Mouse (Mus musculus) adrenal gland, postnatal 14 days (tissue): ENCODE measurements around the gene Prex1. TPM values are rescaled to one million over a fixed set of nuclear protein-coding genes. Genes with fewer than 3 reads are reported as not detected.
A peak's percentile ranks its signal among the peaks of the same experiment; 100 is the strongest.

Source experiments
- DNase-seq: peaks from one replicate; pipeline ENCODE4 v3.0.0; 2021; ENCODE audit warnings: mixed read lengths
- total RNA-seq: library from RNA; stranded (reverse); gene quantifications from 2 replicates; pipeline ENCODE4 v1.2.3, GENCODE M21; 2021

The Prex1 gene
- total RNA-seq, 1 experiment from 2014 or later: 13.6 TPM

DNA sequence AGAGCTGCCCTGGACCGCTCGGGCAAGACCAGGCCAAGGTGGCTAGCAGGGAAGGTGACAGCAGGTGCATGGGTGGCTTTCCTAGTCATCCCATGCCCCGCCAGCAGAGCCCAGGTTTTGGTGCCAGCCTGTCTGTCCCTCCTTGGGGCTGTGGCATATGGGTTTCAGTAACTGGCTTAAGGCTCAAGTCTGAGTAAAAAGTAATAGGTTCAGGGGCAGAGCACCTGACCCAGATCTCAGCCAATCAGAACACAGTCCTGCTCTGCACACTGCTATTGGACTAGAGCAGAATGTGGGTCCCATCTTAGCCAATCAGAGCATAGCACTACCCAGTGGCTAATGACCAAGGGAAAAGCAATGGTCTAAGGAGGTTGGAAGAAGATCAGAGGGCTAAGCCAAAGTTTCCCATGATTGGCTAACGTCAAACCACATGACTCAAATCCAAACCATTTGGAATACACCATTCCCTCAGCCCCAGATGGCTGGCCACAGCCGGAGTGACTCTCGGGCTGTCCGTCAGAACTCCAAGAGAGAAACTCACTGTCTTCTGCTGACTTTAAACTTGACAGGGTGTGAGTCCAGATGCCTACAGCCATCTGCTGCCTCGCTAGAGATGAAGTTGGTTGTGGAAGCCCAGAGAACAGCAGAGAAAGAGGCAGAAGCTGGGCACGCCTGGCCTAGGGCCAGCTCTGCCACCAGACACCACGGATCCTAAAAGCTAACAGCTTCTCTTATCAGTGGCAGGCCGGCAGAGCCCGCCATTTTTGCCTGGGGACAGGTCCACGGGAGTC is 80.9 kb downstream of the Prex1 start:
- DNase-seq: no peak

DNA sequence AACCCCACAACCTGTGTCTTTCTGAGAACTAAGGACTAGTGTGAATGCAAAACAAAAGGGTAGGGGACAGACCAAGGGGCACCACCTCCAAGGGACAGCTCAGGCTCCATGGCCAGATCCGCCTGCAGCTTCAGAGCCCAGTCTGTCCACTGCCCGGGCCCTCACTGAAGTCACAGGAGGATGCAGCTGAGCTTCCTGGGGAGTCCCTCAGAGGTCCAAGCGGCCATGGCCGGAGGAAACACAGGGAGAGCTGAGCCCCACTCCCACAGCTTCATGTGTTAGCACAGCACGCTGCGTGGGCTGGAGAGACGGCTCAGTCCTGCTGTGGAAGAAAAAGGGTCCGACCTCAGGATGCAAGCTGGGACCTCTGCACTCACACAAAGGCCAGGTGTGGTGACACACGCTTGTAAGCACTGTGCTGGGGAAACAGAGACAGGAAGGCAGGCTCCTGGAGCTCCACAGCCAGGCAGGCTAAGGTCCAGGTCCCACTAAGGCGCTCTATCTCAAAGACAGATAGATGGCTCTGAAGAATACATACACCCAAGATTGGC is 81.9 kb downstream of the Prex1 start:
- DNase-seq: no peak

DNA sequence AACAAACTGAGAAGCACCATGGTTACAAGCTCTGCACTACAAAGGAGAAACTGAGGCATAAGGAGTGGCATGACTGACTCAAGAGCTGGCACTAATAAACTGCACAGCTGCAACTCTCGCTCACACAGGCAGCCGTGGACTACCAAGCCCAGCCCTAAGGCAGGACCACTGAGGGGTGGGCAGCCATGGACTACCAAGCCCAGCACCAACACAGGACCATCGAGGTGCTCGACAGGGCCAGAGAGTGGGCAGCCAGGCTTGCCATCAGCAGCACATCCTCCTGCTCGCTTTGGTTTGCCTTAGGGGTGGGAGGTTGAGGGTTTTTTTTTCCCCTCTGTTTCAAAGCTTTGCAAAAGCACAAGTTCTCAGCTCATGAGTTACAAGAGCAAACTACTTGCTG is 82.4 kb downstream of the Prex1 start:
- DNase-seq: no peak

DNA sequence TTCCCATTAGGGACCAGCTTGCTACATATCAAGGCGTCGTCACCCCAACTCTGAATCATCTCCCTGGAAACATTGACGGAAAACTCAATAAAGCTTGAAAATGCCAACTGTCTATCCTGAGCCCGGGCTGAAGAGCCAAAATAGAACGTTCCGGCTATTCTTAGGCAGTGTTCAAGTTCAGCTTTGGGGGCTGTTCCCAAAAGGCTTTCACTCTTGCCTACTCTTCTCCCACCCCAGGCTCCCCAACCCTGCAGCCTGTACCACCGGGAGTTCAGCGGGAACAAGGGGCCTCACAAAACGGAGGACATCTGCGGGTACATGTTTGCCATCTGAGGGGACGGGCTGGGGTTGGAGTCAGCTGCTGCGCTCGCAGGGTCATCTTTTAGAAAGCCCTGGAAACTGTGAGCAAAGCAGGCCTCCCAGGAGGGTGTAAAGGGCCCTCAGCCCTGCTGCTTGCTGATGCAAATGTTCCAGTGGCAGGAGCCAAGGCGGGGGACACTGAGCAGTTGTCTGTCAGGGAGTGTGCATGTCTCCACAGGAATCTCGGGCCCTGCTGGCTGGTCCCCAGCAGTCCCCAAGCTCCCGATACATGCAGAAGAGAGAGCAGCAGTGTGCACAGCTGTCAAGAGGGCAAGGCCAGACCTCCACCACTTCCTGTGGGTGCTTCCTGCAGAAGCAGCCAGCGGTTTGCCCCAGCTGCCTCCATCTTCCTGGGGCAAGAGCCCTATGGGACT is 83.5 kb downstream of the Prex1 start:
- DNase-seq: peak; percentile 30

DNA sequence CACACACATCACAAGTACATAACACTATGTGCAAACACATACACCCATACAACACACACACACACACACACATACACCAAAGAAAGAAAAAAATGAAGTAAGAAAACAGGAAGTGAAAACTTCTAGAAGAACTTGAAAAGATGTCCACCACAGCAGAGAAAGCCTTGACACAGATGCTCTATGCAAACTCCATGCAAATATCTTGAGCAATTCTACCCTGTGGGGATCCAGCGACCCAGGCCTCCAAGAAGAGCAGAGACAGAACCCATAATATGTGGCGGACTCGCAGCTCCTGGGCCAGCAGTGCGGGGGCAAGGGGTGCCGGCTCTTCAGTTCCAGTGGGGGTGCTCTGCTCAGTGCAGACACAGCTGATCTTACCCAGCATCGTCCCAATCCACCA is 86.1 kb downstream of the Prex1 start:
- DNase-seq: no peak

DNA sequence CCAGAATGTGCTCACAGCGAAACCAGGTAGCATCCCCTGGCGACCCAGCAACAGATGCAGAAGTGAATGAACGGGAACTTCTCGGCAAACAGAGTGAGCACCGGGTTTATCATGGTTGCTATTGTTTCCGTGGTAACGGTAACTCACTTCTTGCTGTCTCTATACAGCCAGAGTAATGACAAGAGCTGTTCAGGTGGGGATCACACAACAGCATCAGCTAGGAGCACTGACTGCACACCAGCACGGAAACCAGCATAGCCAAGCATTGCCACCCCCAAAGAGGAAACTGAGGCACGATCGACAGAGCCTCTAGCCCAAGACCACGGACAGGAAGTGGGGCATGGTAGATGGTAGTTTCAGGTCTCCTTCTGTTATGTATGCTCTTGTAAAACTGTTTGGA is 88.4 kb downstream of the Prex1 start:
- DNase-seq: no peak

DNA sequence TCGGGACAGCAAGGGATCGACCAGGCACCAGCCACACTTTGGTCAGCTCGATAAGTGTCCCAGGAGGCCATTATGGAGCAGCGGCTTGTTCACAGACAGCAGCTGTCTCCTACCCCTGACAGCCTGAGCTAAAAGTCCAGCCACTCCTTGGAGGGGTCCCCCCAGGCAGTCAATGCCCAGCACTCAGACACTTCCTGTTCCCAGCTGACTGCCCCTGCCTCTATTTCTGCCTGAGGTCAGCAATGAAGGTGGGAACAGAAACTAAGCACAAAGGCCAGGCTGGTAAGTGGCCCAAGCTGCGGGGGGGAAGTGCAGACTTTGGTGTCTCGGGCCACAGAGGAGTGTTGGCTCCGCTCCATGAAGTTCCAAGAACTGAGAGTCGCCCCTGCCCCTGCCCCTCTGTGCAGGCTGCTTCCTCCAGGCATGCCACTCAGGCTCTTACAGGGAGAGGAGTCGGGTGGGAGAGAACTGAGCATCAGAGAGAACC is 90.5 kb downstream of the Prex1 start:
- DNase-seq: no peak

DNA sequence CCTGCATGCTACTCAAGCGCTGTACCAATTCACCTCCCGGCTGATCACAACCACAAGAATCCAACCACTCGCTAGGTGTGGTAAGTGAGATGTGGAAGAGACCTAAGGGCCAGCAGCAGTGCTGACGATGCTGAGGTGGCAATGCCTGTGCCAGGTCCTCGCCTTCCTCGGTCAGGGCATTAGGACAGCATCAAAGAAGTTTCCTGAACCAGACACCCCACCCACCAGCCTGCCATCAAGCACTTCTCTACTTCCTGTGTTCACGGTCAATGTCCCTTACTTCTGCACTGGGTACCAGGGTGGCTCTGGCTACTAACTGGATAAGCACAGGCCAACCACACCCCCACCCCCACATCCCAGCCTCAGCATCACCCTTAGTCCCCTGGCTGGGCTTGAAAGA is 91.0 kb downstream of the Prex1 start:
- DNase-seq: no peak

DNA sequence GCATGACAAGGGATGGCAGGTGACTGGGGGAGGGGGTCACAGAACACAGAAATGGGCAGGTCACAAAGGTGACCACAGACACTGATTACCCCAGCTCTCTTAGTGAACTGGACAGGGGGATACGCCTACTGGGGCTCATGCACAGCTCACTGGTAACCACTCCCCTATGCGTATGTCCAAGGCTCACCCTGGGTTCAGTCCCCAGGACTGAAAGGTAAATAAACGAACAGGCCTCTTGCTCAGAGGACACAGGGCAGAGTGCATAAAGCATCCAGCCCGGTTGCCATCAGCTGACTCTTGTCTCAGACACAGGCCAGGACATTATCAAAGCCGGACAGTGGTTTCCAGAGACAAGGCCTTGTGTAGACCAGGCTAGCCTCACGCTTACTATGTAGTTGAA is 91.6 kb downstream of the Prex1 start:
- no peak for DNase-seq

DNA sequence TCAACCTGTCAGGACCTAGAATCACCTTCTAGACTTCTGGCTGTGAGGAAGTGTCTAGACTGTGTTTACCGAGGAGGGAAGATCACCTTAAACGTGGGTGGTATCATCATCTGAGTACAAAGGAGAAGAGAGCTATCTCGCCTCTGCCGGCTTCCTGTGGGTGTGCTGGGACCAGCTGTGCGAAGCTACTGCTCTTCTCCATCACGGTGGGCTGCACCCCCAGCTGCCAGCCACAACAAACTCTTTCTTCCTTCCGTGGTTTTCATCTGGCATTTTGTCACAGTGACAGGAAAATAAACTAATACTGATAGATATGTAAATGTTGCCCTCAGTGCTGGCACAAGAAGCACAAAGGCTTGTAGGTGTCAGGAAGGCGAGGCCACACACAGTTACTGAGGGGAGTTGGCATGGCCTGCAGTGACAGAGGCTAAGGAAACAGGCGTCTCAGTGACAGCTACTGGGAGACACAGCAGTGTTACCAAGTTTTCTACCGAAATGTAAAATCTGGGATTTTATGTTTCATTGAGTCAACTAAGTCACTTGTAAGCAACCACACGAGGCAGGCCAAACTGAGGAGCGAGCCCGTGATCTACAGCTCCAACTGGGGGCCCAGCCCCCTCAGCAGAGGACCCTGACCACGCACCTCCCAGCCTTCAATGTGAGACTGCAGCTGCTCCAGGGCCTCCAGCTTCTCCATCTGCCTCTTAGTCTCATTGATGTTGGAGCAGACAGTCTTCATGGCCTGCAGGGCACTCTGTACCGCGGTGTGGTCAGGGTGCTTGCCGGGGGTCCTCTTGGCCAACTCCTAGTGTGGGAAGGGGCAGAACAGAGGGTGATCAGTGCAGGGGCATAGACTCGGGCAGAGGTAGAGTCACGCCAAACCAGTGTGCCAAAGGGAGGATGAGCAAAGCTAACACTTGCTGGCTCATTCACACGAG is 92.8 kb downstream of the Prex1 start:
- DNase-seq: no peak

DNA sequence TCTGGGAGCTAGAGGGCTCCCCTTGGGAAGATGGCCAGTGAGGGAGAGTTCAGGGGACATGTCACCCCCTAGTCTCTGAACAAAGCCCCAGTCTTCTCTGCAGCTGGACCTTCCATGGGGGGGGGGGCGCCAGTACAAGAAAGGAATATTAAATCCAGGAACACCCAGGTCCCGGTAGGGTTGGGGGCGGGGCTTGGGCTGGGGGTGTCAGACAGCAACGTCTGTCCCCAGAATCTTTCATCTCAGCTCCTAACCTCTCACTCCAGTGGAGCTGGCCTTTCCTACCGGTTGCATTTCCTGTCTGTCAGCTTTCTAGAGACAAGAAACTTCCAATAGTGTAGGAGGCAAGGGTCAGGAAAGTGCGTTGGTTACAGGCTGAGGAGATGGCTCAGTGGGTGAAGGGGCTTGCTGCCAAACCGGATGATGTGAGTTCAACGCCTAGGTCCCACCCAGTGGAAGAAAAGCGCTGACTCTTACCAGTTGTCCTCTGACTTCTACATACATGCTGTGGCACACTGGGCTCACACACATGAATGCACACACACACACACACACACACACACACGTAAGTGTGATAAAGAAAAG is 93.6 kb downstream of the Prex1 start:
- no peak for DNase-seq

DNA sequence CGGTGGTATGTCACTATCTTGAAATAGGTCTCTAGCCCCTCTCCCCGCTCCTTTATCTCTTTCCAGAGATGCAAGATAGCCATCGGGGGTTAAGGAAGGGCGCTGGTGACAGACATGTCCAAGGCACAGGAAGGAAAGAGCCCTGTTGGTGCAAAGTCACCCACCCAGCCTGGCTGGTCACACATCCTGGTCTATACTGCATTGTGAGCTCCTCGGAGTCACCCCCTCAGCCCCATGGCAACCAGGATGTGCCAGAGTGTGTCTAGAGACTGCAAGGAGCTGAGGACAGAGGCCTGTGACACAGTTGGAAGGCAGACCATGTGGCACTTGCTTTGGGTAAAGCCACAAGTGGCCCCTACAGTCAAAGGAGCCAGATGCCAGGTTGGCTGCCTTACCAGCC is 94.4 kb downstream of the Prex1 start:
- no peak for DNase-seq

DNA sequence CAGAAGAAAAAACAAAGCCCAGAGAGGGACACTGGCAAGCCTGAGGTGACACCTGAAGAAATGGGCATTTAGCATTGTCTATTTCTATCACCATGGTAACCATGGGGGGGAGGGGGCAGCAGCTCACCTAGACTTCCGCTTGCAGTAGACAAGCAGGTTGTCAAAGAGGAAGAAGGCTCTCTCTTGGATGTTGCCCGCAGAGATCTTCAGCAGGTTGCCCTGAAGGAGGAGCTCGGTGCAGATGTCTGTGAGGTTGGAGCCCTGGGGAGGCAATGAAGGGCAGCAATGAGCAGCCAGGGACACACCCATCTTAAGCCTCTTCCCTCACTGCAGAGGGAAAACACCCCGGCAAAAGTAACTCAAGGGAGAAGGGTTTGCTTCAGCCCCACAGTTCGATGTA is 95.9 kb downstream of the Prex1 start:
- no peak for DNase-seq

DNA sequence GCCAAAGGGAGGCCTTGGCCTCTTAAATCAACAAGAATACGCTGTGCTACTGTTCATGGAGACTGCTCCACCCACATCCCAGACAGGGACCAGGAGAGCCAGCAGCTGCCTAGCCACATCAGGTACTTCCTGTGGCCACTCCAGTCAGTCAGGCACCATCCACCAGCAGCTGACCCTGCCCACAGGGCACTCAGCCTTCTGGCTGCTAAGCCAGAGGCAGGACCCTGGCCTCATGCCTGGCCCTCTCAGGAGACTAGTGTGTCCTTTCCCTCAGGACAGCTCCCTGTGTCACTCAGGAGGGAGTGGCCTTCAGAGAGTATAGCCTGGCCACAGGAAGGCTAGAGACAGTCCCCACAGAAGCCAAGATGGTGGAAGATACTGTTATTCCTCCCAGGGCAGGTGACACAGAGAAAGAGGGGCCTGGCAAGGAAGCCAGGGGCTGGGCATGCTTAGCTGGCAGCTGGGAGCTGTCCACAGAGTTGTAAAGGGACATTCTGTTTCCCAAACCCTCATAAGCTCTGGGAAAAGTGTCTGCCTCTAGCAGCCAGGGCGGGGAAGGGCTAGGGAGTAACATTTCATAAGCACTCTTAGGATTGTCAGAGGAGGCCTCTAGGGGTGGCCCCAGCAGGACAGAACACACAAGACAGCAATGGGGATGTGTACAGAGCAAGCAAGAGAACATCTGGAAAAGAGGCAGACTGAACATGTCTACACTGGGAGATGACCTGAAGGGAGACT is 98.1 kb downstream of the Prex1 start:
- peak; percentile 73 for DNase-seq

DNA sequence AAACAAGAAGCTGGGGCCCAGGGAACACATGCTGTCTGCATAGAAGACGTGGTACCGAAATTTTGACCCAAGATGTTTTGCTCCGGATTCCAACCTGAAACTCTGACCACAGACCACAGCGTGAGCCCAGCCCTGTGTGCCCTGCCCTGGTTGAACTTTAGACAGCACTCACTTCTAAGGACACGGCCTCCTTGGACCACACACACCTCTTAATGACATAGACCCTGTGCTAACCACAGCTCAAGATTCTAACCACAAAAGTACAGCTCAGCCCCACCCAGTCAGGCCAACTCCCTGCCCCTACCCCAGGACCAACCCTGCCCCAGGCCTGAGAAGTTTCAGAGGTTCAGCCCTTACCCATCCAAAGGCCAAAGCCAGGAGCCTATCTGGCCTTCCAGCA is 103.4 kb downstream of the Prex1 start:
- DNase-seq: no peak

DNA sequence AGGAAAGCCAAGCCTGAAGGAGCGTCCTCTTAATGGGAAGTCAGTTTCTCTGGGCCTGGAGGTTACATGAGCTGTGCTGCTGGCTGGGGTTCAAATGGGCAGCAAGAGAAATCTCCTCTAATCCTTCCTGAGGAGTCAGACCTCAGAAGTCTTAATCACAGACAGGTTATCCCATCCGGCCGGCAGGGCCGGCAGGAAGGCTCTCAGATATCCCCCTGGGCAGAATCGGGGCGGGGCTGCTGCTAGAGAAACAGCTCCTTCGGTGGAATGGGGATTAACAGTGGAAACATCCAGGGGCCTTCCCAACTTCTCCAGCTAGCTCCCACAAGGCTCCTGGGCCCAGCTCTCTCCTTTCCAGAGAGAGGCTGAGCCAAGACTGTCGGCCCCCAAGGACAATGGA is 105.1 kb downstream of the Prex1 start:
- peak; percentile 52 for DNase-seq

DNA sequence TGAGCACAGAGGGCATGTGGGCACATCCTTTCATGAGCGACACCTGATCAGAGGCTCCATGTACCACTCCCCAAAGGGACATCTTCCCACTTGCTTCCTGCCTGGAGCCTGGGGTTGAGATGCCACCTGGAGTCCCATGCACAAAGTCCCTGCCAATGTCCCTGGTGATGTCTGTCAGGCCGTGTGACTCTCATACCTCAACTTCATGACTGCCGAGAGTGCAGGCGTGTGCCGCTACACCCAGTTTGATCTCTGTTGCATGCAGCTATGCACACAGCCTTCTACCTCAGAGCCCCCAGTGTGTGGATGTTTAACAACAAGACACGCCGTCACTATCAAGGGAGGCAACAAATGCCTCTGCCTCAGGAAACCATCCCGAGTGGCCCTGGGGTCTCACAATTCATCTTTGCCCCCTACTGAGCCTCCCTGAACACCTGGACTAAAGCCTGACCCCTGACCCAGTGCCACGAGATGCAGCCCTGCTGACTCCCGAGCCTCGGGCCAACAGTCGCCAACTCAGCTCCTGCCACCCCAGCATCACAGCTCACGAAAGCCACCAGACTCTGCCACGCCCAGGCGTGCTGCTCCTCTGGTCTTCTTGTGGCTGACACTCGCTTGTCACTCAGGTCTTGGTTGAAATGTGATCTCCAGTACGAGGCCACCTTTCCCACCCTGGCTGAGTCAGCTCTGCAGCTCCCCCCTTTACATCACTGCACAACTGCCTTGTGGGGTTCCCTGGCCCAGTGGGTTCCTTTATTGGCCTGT is 107.0 kb downstream of the Prex1 start:
- DNase-seq: no peak

DNA sequence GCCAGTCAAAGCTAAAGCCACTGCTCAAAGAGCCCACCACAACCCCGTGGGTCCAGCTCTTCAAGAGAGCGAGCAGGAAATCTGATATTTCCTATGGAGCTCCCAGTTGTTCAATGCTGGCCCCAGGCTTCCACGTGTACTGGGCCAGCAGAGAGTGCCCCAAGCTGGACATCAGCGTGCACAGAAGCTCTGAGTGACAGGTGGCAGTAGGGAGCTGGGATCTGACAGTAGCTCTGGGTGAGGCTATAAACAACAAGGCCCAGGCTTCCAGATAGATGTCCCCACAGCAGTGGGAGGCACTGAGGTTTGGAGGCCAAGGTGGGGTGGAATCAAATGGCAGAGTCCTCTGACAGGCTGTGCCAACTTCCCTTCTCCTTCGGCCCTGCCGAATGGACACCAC is 107.6 kb downstream of the Prex1 start:
- no peak for DNase-seq

DNA sequence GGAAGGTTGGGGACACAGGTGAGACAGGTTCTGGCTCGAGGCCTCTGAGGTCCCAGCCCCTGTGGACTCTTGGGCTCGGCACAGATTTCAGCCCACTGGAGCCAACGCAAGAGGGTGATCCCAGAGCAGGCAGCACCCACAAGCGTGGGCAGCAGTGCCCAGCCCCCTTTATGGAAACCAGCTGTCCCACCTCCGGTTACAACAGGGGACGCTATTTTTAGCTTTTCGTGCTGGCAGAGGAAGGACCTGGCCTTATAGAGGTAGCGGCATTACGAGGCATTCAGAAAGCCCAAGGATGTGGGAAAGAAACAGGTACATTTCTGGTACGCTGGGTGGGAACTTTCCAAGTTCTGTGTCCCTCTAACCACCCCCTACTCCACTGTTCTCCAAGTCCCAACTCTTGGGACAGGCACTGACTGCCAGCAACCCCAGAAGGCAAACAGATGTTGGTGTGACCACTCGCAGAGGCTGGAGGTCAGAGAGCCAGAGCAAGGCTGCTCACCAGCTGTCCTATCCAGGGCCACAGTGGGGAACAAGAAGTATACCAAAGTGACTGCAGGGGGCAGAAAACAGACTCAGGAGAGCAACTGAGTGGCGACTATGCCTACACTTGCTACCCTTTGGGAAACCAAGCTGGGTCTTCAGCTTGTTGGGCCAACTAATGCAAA is 108.3 kb downstream of the Prex1 start:
- no peak for DNase-seq

DNA sequence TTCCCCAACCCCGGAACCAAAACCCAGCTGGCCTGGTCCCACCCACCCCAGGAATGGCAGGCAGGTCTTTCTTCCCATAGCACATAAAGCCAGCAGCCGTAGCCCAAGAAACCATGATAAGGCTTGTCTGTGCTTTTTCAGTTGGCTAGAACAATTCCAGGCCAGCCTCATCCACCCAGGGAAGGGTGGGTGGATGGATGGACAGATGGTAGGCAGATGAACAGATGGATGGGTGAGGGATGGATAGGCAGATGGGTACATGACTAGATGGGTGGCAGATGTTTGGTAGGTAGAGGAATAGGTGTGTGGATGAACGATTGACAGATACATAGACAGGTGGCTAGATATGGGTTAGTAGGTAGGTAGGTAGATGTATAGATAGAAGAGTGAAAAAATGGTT is 110.7 kb downstream of the Prex1 start:
- no peak for DNase-seq
